Comparison of ENCODE assay signal across 7 mouse cellular contexts in the genomic region with DNA sequence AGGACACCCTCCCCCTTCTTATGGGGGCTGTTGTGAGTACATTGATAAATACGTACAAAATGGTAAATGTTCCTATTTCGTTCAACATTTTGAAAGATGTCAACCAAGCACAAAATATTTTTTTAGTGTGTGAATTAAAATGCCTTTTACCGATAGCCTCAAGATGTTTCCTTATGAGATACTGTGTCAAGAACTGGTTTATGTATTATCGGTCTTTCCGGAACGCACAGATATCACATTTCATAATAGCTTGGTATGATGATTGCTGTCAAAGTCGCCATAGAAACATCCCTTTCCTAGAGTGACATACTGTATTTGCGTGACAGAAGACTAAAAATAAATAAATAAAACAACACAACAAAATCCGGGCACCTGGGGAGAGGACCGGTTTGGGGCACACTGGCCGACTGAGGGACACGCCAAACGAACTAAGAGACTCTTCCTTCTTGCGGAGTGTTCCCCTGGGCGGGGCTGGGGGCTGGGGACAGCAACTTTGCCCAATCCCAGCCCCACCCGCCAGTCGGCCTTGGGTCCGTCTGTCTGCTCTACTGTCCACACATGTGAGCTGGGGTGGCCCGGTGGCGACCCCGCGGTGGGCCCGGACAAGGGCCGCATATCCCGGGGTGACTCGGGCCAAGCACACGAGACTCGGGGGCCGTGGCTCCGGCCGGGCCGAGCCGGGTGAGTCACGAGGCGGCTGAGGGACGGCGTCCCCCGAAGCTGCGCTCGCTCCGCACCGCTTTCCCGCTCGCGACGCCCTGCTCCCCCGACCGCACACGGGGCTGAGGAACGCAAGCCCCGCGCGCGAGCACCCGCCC. TPM values are rescaled to one million over a fixed set of nuclear protein-coding genes. Genes with fewer than 3 reads are reported as not detected.
A peak's percentile ranks its signal among the peaks of the same experiment; 100 is the strongest.
DNase-seq lines count a peak whose midpoint lies in the region; ATAC-seq and TF ChIP-seq lines count a peak whose summit lies in the region.

No protein-coding gene starts in this region.

- peaks cover 7% of the 10 kb centered on the region; the same call in 1 of the 2 replicates for H3K9me3 ChIP-seq in forebrain, embryonic 10.5 days
- H3K9me3 ChIP-seq in hindbrain, postnatal 0 days (ENCODE audit: low read length): no peaks in the 10 kb centered on the region

- TF ChIP-seq CTCF in bone marrow macrophage, adult 2 months (IDR thresholded peaks at IDR 0.05; ENCODE audit: low read depth, low read length): no peak
- no peak for TF ChIP-seq CTCF in hindbrain, postnatal 0 days (IDR thresholded peaks at IDR 0.05; ENCODE audit: low read depth)

- WGBS in forebrain, embryonic 10.5 days: 6% methylated on average over 55 of the region's 55 CpGs
- WGBS in hindbrain, postnatal 0 days: 7% methylated on average over 48 of the region's 55 CpGs

- peak overlapping the region; percentile 55 for H3K9ac ChIP-seq in hindbrain, postnatal 0 days (replicated peaks; ENCODE audit: low read length)

- H3K4me2 ChIP-seq in hindbrain, postnatal 0 days (ENCODE audit: low read depth, low read length): peak overlapping the region; percentile 99

- no peak for TF ChIP-seq POLR2A in bone marrow macrophage, adult 2 months (IDR thresholded peaks at IDR 0.05; ENCODE audit: borderline replicate concordance, low read depth, low read length)

- no peak overlapping the region for H3K27ac ChIP-seq in bone marrow macrophage, adult 2 months (ENCODE audit: insufficient read depth, low read depth, low read length)
- peak overlapping the region; percentile 85 for H3K27ac ChIP-seq in forebrain, embryonic 10.5 days
- H3K27ac ChIP-seq in hindbrain, postnatal 0 days: no peak overlapping the region

- peak; percentile 40 for DNase-seq in left cerebral cortex, postnatal 4 days
- DNase-seq in left cerebral cortex, adult 11 months (ENCODE audit: low spot score): no peak
- no peak for DNase-seq in forebrain, embryonic 10.5 days (ENCODE audit: extremely low spot score, low spot score)
- no peak for DNase-seq in hindbrain, postnatal 0 days (ENCODE audit: low spot score)
- peak; percentile 15 for DNase-seq in thymus, postnatal 14 days

- intact Hi-C loops in left cerebral cortex, postnatal 4 days (cut with DNase I): no loop called here

- no peaks in the 10 kb centered on the region for H3K36me3 ChIP-seq in forebrain, embryonic 10.5 days (replicated peaks)
- H3K36me3 ChIP-seq in hindbrain, postnatal 0 days (ENCODE audit: insufficient read depth, low read length): no peaks in the 10 kb centered on the region

- peaks cover 95% of the 10 kb centered on the region for H3K27me3 ChIP-seq in forebrain, embryonic 10.5 days (ENCODE audit: poor library complexity, severe bottlenecking)
- 0 out of 2 replicates have a peak, but pooled peaks cover 9% of the 10 kb centered on the region for H3K27me3 ChIP-seq in hindbrain, postnatal 0 days (ENCODE audit: insufficient read depth, low read length)

- peak overlapping the region; percentile 60 for H3K4me3 ChIP-seq in bone marrow macrophage, adult 2 months (ENCODE audit: insufficient read depth, low read length)
- peak overlapping the region; percentile 69 for H3K4me3 ChIP-seq in forebrain, embryonic 10.5 days
- peak overlapping the region; percentile 59 for H3K4me3 ChIP-seq in hindbrain, postnatal 0 days (ENCODE audit: low read length)

- peak; percentile 81; the same call in 1 of the 2 replicates for ATAC-seq in hindbrain, postnatal 0 days
- peak; percentile 16; the same call in 1 of the 2 replicates for ATAC-seq in megakaryocyte, adult 5-6 weeks (ENCODE audit: poor library complexity, severe bottlenecking)

- H3K4me1 ChIP-seq in bone marrow macrophage, adult 2 months (ENCODE audit: control insufficient read depth, insufficient read depth, low read length): peaks cover 3% of the 10 kb centered on the region
- H3K4me1 ChIP-seq in forebrain, embryonic 10.5 days: peaks cover 36% of the 10 kb centered on the region
- H3K4me1 ChIP-seq in hindbrain, postnatal 0 days (ENCODE audit: insufficient read depth, low read length): no peaks in the 10 kb centered on the region

RNA-seq across cellular contexts. Expression of a gene that starts 34.9 kb away (rescaled TPM):
- not detected for total RNA-seq in left cerebral cortex, postnatal 4 days (2021)
- not detected in 2 replicates for polyA plus RNA-seq in bone marrow macrophage, adult 2 months (2012; ENCODE audit: insufficient read depth, insufficient read length, missing spikeins)
- not detected in 2 replicates for polyA plus RNA-seq in forebrain, embryonic 10.5 days (2016; fragmentation: Nextera tagmentation; extraction: Ambion mirVana)
- total RNA-seq in hindbrain, postnatal 0 days (2014; rRNA removed): not detected in 2 replicates
- polyA plus RNA-seq in hindbrain, postnatal 0 days (2015; fragmentation: Nextera tagmentation; extraction: Ambion mirVana): not detected in 2 replicates
- total RNA-seq in megakaryocyte, adult 5-6 weeks (2015): not detected in 2 replicates
- not detected in 2 replicates for total RNA-seq in megakaryocyte, adult 5-6 weeks (2017)

Comparison
In these comparisons a context has a peak if more than half of its experiments do, and no peak if none do; other contexts are left out.
1. DNase-seq: peak in left cerebral cortex, postnatal 4 days (single experiment) and thymus, postnatal 14 days (single experiment); none in left cerebral cortex, adult 11 months (single experiment), forebrain, embryonic 10.5 days (single experiment) and hindbrain, postnatal 0 days (single experiment).
2. Peak in every context shown above with its lines, with median percentiles within 50 percentile points of each other: H3K4me3 ChIP-seq.